In genomic region chr19:31967933-31968532, GRCm38 (mm10) we compare ENCODE assay signal across 8 mouse cellular contexts.
DNase-seq lines count a peak whose midpoint lies in the region; ATAC-seq and TF ChIP-seq lines count a peak whose summit lies in the region.
"Had no signal": no experiment of that assay in that cellular context is flagged by ENCODE, and none has a peak within 500 bp of the region (broad histone marks: within the 10 kb centered on the region; RNA-seq: fewer than 3 reads in every experiment).

No protein-coding gene starts in this region.

- no peak overlapping the region for H3K4me3 ChIP-seq in intestine, postnatal 0 days (ENCODE audit: low read depth, low read length)
- no peak overlapping the region for H3K4me3 ChIP-seq in intestine, embryonic 16.5 days (ENCODE audit: low read length)
- peak overlapping the region in 1 of 2 experiments; percentile 21; a peak in 2 of 4 replicates for H3K4me3 ChIP-seq in MEL (ENCODE audit: control insufficient read depth in 1 of 2, insufficient read depth in 1 of 2, low read depth in 2 of 2, low read length in 2 of 2)

- no peaks in the 10 kb centered on the region for H3K36me3 ChIP-seq in intestine, postnatal 0 days (ENCODE audit: control insufficient read depth, insufficient read depth)
- H3K36me3 ChIP-seq in intestine, embryonic 16.5 days (ENCODE audit: control insufficient read depth, insufficient read depth, low read length), result no peaks in the 10 kb centered on the region
- peaks cover 0 to 14% of the 10 kb centered on the region in 2 experiments; a peak in 2 of 4 replicates for H3K36me3 ChIP-seq in MEL (ENCODE audit: control insufficient read depth in 1 of 2, insufficient read depth in 2 of 2, low read length in 2 of 2)

- no peaks in the 10 kb centered on the region for H3K4me1 ChIP-seq in intestine, postnatal 0 days (replicated peaks; ENCODE audit: control insufficient read depth, insufficient read depth, low read length)
- H3K4me1 ChIP-seq in intestine, embryonic 16.5 days (ENCODE audit: control insufficient read depth, insufficient read depth, low read length), result no peaks in the 10 kb centered on the region
- peaks cover 2 to 17% of the 10 kb centered on the region in 2 experiments for H3K4me1 ChIP-seq in MEL (ENCODE audit: control insufficient read depth in 1 of 2, insufficient read depth in 2 of 2, low read length in 2 of 2)

- H3K79me2 ChIP-seq in MEL (ENCODE audit: control insufficient read depth, insufficient read depth, low read length, poor library complexity), result no peaks in the 10 kb centered on the region

- no peaks in the 10 kb centered on the region for H3K27me3 ChIP-seq in intestine, postnatal 0 days (replicated peaks; ENCODE audit: control insufficient read depth, insufficient read depth, low read length)
- no peaks in the 10 kb centered on the region for H3K27me3 ChIP-seq in intestine, embryonic 16.5 days (replicated peaks; ENCODE audit: control insufficient read depth, insufficient read depth, low read length)
- no peaks in the 10 kb centered on the region for H3K27me3 ChIP-seq in MEL (ENCODE audit: control insufficient read depth in 1 of 2, insufficient read depth in 2 of 2, low read length in 2 of 2)

- DNase-seq in CD4-positive helper T cell, adult 2 months (ENCODE audit: low read depth, low spot score), result peak; percentile 13
- DNase-seq in MEL (ENCODE audit: low read depth, low spot score), result peak; percentile 88
- no peak for DNase-seq in spleen, adult 12 weeks (ENCODE audit: low spot score)
- DNase-seq in adrenal gland, adult 8-10 months, result no peak
- DNase-seq: kidney, postnatal 36 days had no signal

- TF ChIP-seq EP300 in MEL (IDR thresholded peaks at IDR 0.05; ENCODE audit: low read depth in 1 of 2, low read length in 2 of 2), result peak; percentile 66 to 78

- peak; percentile 69 for TF ChIP-seq CTCF in intestine, postnatal 0 days (IDR thresholded peaks at IDR 0.05; ENCODE audit: low read depth)
- TF ChIP-seq CTCF in MEL (IDR thresholded peaks at IDR 0.05 in 2 of 3, conservative IDR thresholded peaks at IDR 0.05 in 1 of 3; ENCODE audit: control insufficient read depth in 1 of 3, insufficient read depth in 1 of 3, low read depth in 2 of 3, low read length in 3 of 3, poor library complexity in 1 of 3, severe bottlenecking in 1 of 3), result peak in 2 of 3 experiments; percentile 22 to 72; a peak in 3 of 6 replicates

- no peaks in the 10 kb centered on the region for H3K9me3 ChIP-seq in intestine, postnatal 0 days (ENCODE audit: control insufficient read depth)
- H3K9me3 ChIP-seq in intestine, embryonic 16.5 days (ENCODE audit: control insufficient read depth, low read length), result no peaks in the 10 kb centered on the region
- H3K9me3 ChIP-seq in MEL (replicated peaks; ENCODE audit: insufficient read depth, low read length), result no peaks in the 10 kb centered on the region

- H3K9ac ChIP-seq in intestine, postnatal 0 days (ENCODE audit: low read depth, low read length), result no peak overlapping the region
- no peak overlapping the region for H3K9ac ChIP-seq in intestine, embryonic 16.5 days (ENCODE audit: low read depth, low read length)
- peak overlapping the region; percentile 24; the same call in 1 of the 2 replicates for H3K9ac ChIP-seq in MEL (ENCODE audit: control insufficient read depth, low read depth, low read length, poor library complexity, severe bottlenecking)

- ATAC-seq in intestine, postnatal 0 days, result no peak
- ATAC-seq in intestine, embryonic 16.5 days, result no peak
- ATAC-seq in hematopoietic stem cell, adult 5-6 weeks (replicated peaks in 1 of 2; ENCODE audit: insufficient read depth in 1 of 2, low FRiP score in 2 of 2, low TSS enrichment in 1 of 2, low read depth in 1 of 2, poor library complexity in 2 of 2, severe bottlenecking in 2 of 2), result peak; percentile 43 to 66; a peak in 3 of 4 replicates

- WGBS in intestine, postnatal 0 days, result 61% methylated on average over 5 of the region's 5 CpGs
- WGBS in intestine, embryonic 16.5 days, result 58% methylated on average over 5 of the region's 5 CpGs

- peak; percentile 87 for TF ChIP-seq RAD21 in MEL (IDR thresholded peaks at IDR 0.05; ENCODE audit: low read depth, low read length)

- no peak overlapping the region for H3K27ac ChIP-seq in intestine, postnatal 0 days (ENCODE audit: low read depth, low read length)
- no peak overlapping the region for H3K27ac ChIP-seq in intestine, embryonic 16.5 days (ENCODE audit: low read length)
- H3K27ac ChIP-seq in MEL (ENCODE audit: control insufficient read depth, low read depth, low read length), result peak overlapping the region; percentile 46

- no peak overlapping the region for H3K4me2 ChIP-seq in intestine, postnatal 0 days (replicated peaks; ENCODE audit: low read depth)
- no peak overlapping the region for H3K4me2 ChIP-seq in intestine, embryonic 16.5 days (ENCODE audit: low read depth, low read length)

- TF ChIP-seq POLR2A in MEL (IDR thresholded peaks at IDR 0.05; ENCODE audit: control insufficient read depth in 1 of 2, insufficient read depth in 1 of 2, low read depth in 1 of 2, low read length in 2 of 2, poor library complexity in 1 of 2), result no peak

TF ChIP-seq in MEL, 35 proteins besides CTCF, POLR2A, EP300 and RAD21:
- TF ChIP-seq NELFE (IDR thresholded peaks at IDR 0.05; ENCODE audit: low read depth, low read length) (no peak), JUND (IDR thresholded peaks at IDR 0.05; ENCODE audit: low read depth, low read length) (no peak), CHD2 (IDR thresholded peaks at IDR 0.05; ENCODE audit: low read length) (no peak), ZC3H11A (IDR thresholded peaks at IDR 0.05; ENCODE audit: low read depth, low read length) (peak; percentile 43), KAT2A (conservative IDR thresholded peaks at IDR 0.05; ENCODE audit: low read depth, low read length) (no peak), GATA1 (IDR thresholded peaks at IDR 0.05; ENCODE audit: low read depth, low read length) (peak; percentile 98), MXI1 (IDR thresholded peaks at IDR 0.05; ENCODE audit: low read depth, low read length) (peak; percentile 98), E2F4 (IDR thresholded peaks at IDR 0.05; ENCODE audit: borderline replicate concordance, low read depth, low read length) (no peak), HCFC1 (IDR thresholded peaks at IDR 0.05; ENCODE audit: low read depth, low read length) (0 out of 2 replicates have a peak, but pooled peaks have one; percentile 14), POLR2AphosphoS2 (IDR thresholded peaks at IDR 0.05; ENCODE audit: low read length) (no peak), ETS1 (IDR thresholded peaks at IDR 0.05; ENCODE audit: low read depth, low read length) (peak; percentile 83), POLR2AphosphoS5 (IDR thresholded peaks at IDR 0.05; ENCODE audit: borderline replicate concordance, low read depth, low read length) (no peak), MYB (IDR thresholded peaks at IDR 0.05; ENCODE audit: low read depth, low read length) (peak; percentile 69), ELF1 (IDR thresholded peaks at IDR 0.05; ENCODE audit: low read depth, low read length) (peak; percentile 72; the same call in 1 of the 2 replicates), UBTF (IDR thresholded peaks at IDR 0.05; ENCODE audit: borderline replicate concordance, insufficient read depth, low read depth, low read length) (no peak), TAL1 (IDR thresholded peaks at IDR 0.05; ENCODE audit: low read length) (peak; percentile 29; the same call in 1 of the 2 replicates), NRF1 (IDR thresholded peaks at IDR 0.05; ENCODE audit: insufficient read depth, low read depth, low read length, poor library complexity, severe bottlenecking) (no peak), ZKSCAN1 (IDR thresholded peaks at IDR 0.05; ENCODE audit: low read depth, low read length) (no peak), BHLHE40 (IDR thresholded peaks at IDR 0.05; ENCODE audit: borderline replicate concordance, low read depth, low read length) (no peak), USF2 (IDR thresholded peaks at IDR 0.05; ENCODE audit: borderline replicate concordance in 1 of 2, insufficient read depth in 1 of 2, low read depth in 1 of 2, low read length in 2 of 2) (no peak), MAX (IDR thresholded peaks at IDR 0.05; ENCODE audit: low read length) (peak; percentile 79), MYC (IDR thresholded peaks at IDR 0.05; ENCODE audit: low read depth, low read length) (peak; percentile 87), CHD1 (IDR thresholded peaks at IDR 0.05; ENCODE audit: low read depth, low read length) (no peak), MAZ (IDR thresholded peaks at IDR 0.05; ENCODE audit: low read depth, low read length) (no peak), TBP (IDR thresholded peaks at IDR 0.05; ENCODE audit: low read depth, low read length) (0 out of 2 replicates have a peak, but pooled peaks have one; percentile 45), MEF2A (IDR thresholded peaks at IDR 0.05; ENCODE audit: extremely low read depth, insufficient replicate concordance, low read depth, low read length, poor library complexity, severe bottlenecking) (no peak), USF1 (IDR thresholded peaks at IDR 0.05; ENCODE audit: low read depth, low read length) (no peak), MAFK (IDR thresholded peaks at IDR 0.05; ENCODE audit: borderline replicate concordance, low read depth, low read length) (no peak), SIN3A (IDR thresholded peaks at IDR 0.05; ENCODE audit: low read length) (peak; percentile 83), SMC3 (IDR thresholded peaks at IDR 0.05; ENCODE audit: low read depth, low read length) (peak; percentile 68), RCOR1 (IDR thresholded peaks at IDR 0.05; ENCODE audit: low read depth, low read length) (peak; percentile 40; the same call in 1 of the 2 replicates), ZMIZ1 (IDR thresholded peaks at IDR 0.05; ENCODE audit: low read depth, low read length) (no peak), TCF12 (IDR thresholded peaks at IDR 0.05; ENCODE audit: low read depth, low read length) (peak; percentile 60), ZNF384 (IDR thresholded peaks at IDR 0.05; ENCODE audit: low read depth, low read length) (peak; percentile 87), GABPA (IDR thresholded peaks at IDR 0.05; ENCODE audit: low read depth, low read length) (no peak)

Comparison
In these comparisons a context has a peak if more than half of its experiments do, and no peak if none do; other contexts are left out.
1. ATAC-seq: peak in hematopoietic stem cell, adult 5-6 weeks (2 of 2); none in intestine, postnatal 0 days (single experiment) and intestine, embryonic 16.5 days (single experiment).
2. DNase-seq: peak in CD4-positive helper T cell, adult 2 months (single experiment) and MEL (single experiment); none in spleen, adult 12 weeks (single experiment) and adrenal gland, adult 8-10 months (single experiment).